Mouse (Mus musculus): Measurements from ENCODE around the gene Cuta. TPM values are rescaled to one million over a fixed set of nuclear protein-coding genes. Genes with fewer than 3 reads are reported as not detected.

Gene Cuta
- polyA plus RNA-seq, 1 experiment from 2014 or later = 138 TPM

- WGBS = 91% methylated on average over 21 of the region's 21 CpGs
- H3K4me1 ChIP-seq (ENCODE audit: control insufficient read depth, insufficient read depth, low read length) = no peaks in the 10 kb centered on the region
- no peak for ATAC-seq (ENCODE audit: insufficient read depth, low FRiP score, low TSS enrichment)
Measured at GRCm38 (mm10) chr17:26961572-26962240, 22.3 kb upstream of the Cuta start.

GRCm38 (mm10) chr17:26959815-26960214, 20.4 kb upstream of the Cuta start:
- DNase-seq (ENCODE audit: low spot score) (no peak), ATAC-seq (ENCODE audit: insufficient read depth, low FRiP score, low TSS enrichment) (no peak)
- no peak overlapping the region for H3K4me2 ChIP-seq (ENCODE audit: low read depth)
- WGBS = 92% methylated on average over 4 of the region's 4 CpGs
- no peaks in the 10 kb centered on the region for H3K4me1 ChIP-seq (ENCODE audit: control insufficient read depth, insufficient read depth, low read length)
- no peak overlapping the region for H3K4me3 ChIP-seq (ENCODE audit: low read depth, low read length)
- H3K27ac ChIP-seq (ENCODE audit: low read depth, low read length) = no peak overlapping the region
- H3K9me3 ChIP-seq (ENCODE audit: control insufficient read depth, low read length) = no peaks in the 10 kb centered on the region
- peaks cover 22% of the 10 kb centered on the region for H3K36me3 ChIP-seq (ENCODE audit: control insufficient read depth, insufficient read depth, low read length)
- H3K9ac ChIP-seq (ENCODE audit: low read length) = no peak overlapping the region
- H3K27me3 ChIP-seq (ENCODE audit: control insufficient read depth, insufficient read depth, low read length) = no peaks in the 10 kb centered on the region

More at GRCm38 (mm10) chr17:26961572-26962240, 22.3 kb upstream of the Cuta start:
- Histone ChIP-seq H3K9ac (ENCODE audit: low read length) (no peak overlapping the region), H3K27me3 (ENCODE audit: control insufficient read depth, insufficient read depth, low read length) (no peaks in the 10 kb centered on the region), H3K4me2 (ENCODE audit: low read depth) (no peak overlapping the region), H3K4me3 (ENCODE audit: low read depth, low read length) (no peak overlapping the region), H3K36me3 (ENCODE audit: control insufficient read depth, insufficient read depth, low read length) (peaks cover 21% of the 10 kb centered on the region), H3K27ac (ENCODE audit: low read depth, low read length) (no peak overlapping the region), H3K9me3 (ENCODE audit: control insufficient read depth, low read length) (no peaks in the 10 kb centered on the region)
- DNase-seq (ENCODE audit: low spot score) = no peak

- H3K36me3 ChIP-seq (ENCODE audit: control insufficient read depth, insufficient read depth, low read length) = peaks cover 20% of the 10 kb centered on the region
Measured at GRCm38 (mm10) chr17:26958880-26959279, 19.5 kb upstream of the Cuta start.

GRCm38 (mm10) chr17:26957872-26958271, 18.5 kb upstream of the Cuta start:
- ATAC-seq (ENCODE audit: insufficient read depth, low FRiP score, low TSS enrichment) = no peak
- 93% methylated on average over 5 of the region's 5 CpGs for WGBS
- H3K4me1 ChIP-seq (ENCODE audit: control insufficient read depth, insufficient read depth, low read length) = peaks cover 4% of the 10 kb centered on the region; the same call in 1 of the 2 replicates
- no peak overlapping the region for H3K27ac ChIP-seq (ENCODE audit: low read depth, low read length)
- no peak overlapping the region for H3K9ac ChIP-seq (ENCODE audit: low read length)
- no peaks in the 10 kb centered on the region for H3K27me3 ChIP-seq (ENCODE audit: control insufficient read depth, insufficient read depth, low read length)
- DNase-seq (ENCODE audit: low spot score) = no peak
- H3K9me3 ChIP-seq (ENCODE audit: control insufficient read depth, low read length) = no peaks in the 10 kb centered on the region
- H3K36me3 ChIP-seq (ENCODE audit: control insufficient read depth, insufficient read depth, low read length) = peaks cover 18% of the 10 kb centered on the region
- H3K4me2 ChIP-seq (ENCODE audit: low read depth) = no peak overlapping the region
- no peak overlapping the region for H3K4me3 ChIP-seq (ENCODE audit: low read depth, low read length)

More at GRCm38 (mm10) chr17:26958880-26959279, 19.5 kb upstream of the Cuta start:
- H3K9ac ChIP-seq (ENCODE audit: low read length) = no peak overlapping the region
- H3K4me1 ChIP-seq (ENCODE audit: control insufficient read depth, insufficient read depth, low read length) = no peaks in the 10 kb centered on the region; the same call in 1 of the 2 replicates
- no peaks in the 10 kb centered on the region for H3K9me3 ChIP-seq (ENCODE audit: control insufficient read depth, low read length)
- no peak overlapping the region for H3K4me2 ChIP-seq (ENCODE audit: low read depth)
- WGBS = 67% methylated on average over 5 of the region's 5 CpGs
- H3K27ac ChIP-seq (ENCODE audit: low read depth, low read length) = no peak overlapping the region
- ATAC-seq (ENCODE audit: insufficient read depth, low FRiP score, low TSS enrichment) = no peak
- no peak overlapping the region for H3K4me3 ChIP-seq (ENCODE audit: low read depth, low read length)
- DNase-seq (ENCODE audit: low spot score) = no peak
- no peaks in the 10 kb centered on the region for H3K27me3 ChIP-seq (ENCODE audit: control insufficient read depth, insufficient read depth, low read length)

- H3K9me3 ChIP-seq (ENCODE audit: control insufficient read depth, low read length) = no peaks in the 10 kb centered on the region
- ATAC-seq (ENCODE audit: insufficient read depth, low FRiP score, low TSS enrichment) (no peak), DNase-seq (ENCODE audit: low spot score) (no peak)
- no peaks in the 10 kb centered on the region for H3K27me3 ChIP-seq (ENCODE audit: control insufficient read depth, insufficient read depth, low read length)
- H3K9ac ChIP-seq (ENCODE audit: low read length) = no peak overlapping the region
- H3K27ac ChIP-seq (ENCODE audit: low read depth, low read length) = no peak overlapping the region
- peaks cover 13% of the 10 kb centered on the region for H3K4me1 ChIP-seq (ENCODE audit: control insufficient read depth, insufficient read depth, low read length)
- H3K4me3 ChIP-seq (ENCODE audit: low read depth, low read length) = no peak overlapping the region
- no peak overlapping the region for H3K4me2 ChIP-seq (ENCODE audit: low read depth)
- WGBS = 93% methylated on average over 18 of the region's 18 CpGs
- H3K36me3 ChIP-seq (ENCODE audit: control insufficient read depth, insufficient read depth, low read length) = peaks cover 18% of the 10 kb centered on the region
Measured at GRCm38 (mm10) chr17:26956895-26957294, 17.5 kb upstream of the Cuta start.

- peaks cover 16% of the 10 kb centered on the region for H3K36me3 ChIP-seq (ENCODE audit: control insufficient read depth, insufficient read depth, low read length)
- DNase-seq (ENCODE audit: low spot score) (no peak), ATAC-seq (ENCODE audit: insufficient read depth, low FRiP score, low TSS enrichment) (no peak)
- H3K4me2 ChIP-seq (ENCODE audit: low read depth) = no peak overlapping the region
- 87% methylated on average over 5 of the region's 5 CpGs for WGBS
- H3K9ac ChIP-seq (ENCODE audit: low read length) = no peak overlapping the region
- no peaks in the 10 kb centered on the region for H3K27me3 ChIP-seq (ENCODE audit: control insufficient read depth, insufficient read depth, low read length)
- H3K9me3 ChIP-seq (ENCODE audit: control insufficient read depth, low read length) = no peaks in the 10 kb centered on the region
- H3K4me1 ChIP-seq (ENCODE audit: control insufficient read depth, insufficient read depth, low read length) = peaks cover 17% of the 10 kb centered on the region
- H3K27ac ChIP-seq (ENCODE audit: low read depth, low read length) = no peak overlapping the region
- no peak overlapping the region for H3K4me3 ChIP-seq (ENCODE audit: low read depth, low read length)
Measured at GRCm38 (mm10) chr17:26956309-26956708, 16.9 kb upstream of the Cuta start.

- H3K4me3 ChIP-seq (ENCODE audit: low read depth, low read length) = 0 out of 2 replicates have a peak overlapping the region, but pooled peaks have one; percentile 8
- peaks cover 33% of the 10 kb centered on the region for H3K4me1 ChIP-seq (ENCODE audit: control insufficient read depth, insufficient read depth, low read length)
- H3K9ac ChIP-seq (ENCODE audit: low read length) = peak overlapping the region; percentile 11; the same call in 1 of the 2 replicates
- H3K27ac ChIP-seq (ENCODE audit: low read depth, low read length) = no peak overlapping the region
- no peak for DNase-seq (ENCODE audit: low spot score)
- H3K27me3 ChIP-seq (ENCODE audit: control insufficient read depth, insufficient read depth, low read length) = no peaks in the 10 kb centered on the region
- WGBS = 19% methylated on average over 14 of the region's 16 CpGs
- no peaks in the 10 kb centered on the region for H3K9me3 ChIP-seq (ENCODE audit: control insufficient read depth, low read length)
- peaks cover 11% of the 10 kb centered on the region; the same call in 1 of the 2 replicates for H3K36me3 ChIP-seq (ENCODE audit: control insufficient read depth, insufficient read depth, low read length)
- ATAC-seq (ENCODE audit: insufficient read depth, low FRiP score, low TSS enrichment) = no peak
- peak overlapping the region; percentile 75 for H3K4me2 ChIP-seq (ENCODE audit: low read depth)
Measured at GRCm38 (mm10) chr17:26953726-26954125, 14.4 kb upstream of the Cuta start.

- no peak for ATAC-seq (ENCODE audit: insufficient read depth, low FRiP score, low TSS enrichment)
- Histone ChIP-seq H3K36me3 (ENCODE audit: control insufficient read depth, insufficient read depth, low read length) (peaks cover 11% of the 10 kb centered on the region; the same call in 1 of the 2 replicates), H3K27me3 (ENCODE audit: control insufficient read depth, insufficient read depth, low read length) (no peaks in the 10 kb centered on the region), H3K4me2 (ENCODE audit: low read depth) (peak overlapping the region; percentile 75), H3K27ac (ENCODE audit: low read depth, low read length) (no peak overlapping the region), H3K4me1 (ENCODE audit: control insufficient read depth, insufficient read depth, low read length) (peaks cover 36% of the 10 kb centered on the region), H3K4me3 (ENCODE audit: low read depth, low read length) (0 out of 2 replicates have a peak overlapping the region, but pooled peaks have one; percentile 8), H3K9me3 (ENCODE audit: control insufficient read depth, low read length) (no peaks in the 10 kb centered on the region), H3K9ac (ENCODE audit: low read length) (peak overlapping the region; percentile 11; the same call in 1 of the 2 replicates)
- DNase-seq (ENCODE audit: low spot score) = no peak
- 25% methylated on average over 6 of the region's 6 CpGs for WGBS
Measured at GRCm38 (mm10) chr17:26953201-26953600, 13.8 kb upstream of the Cuta start.

Measured in neural tube, embryonic 11.5 days (tissue).